ENCODE assay signal across 8 mouse cellular contexts in genomic region chr16:76786405-76787155, GRCm38 (mm10).
DNase-seq lines count a peak whose midpoint lies in the region; ATAC-seq lines count a peak whose summit lies in the region.

No protein-coding gene starts in this region.

- no peak for ATAC-seq in forebrain, embryonic 11.5 days (replicated peaks; ENCODE audit: low FRiP score)
- ATAC-seq in embryonic facial prominence, embryonic 14.5 days (ENCODE audit: low read depth) = no peak

- no peak overlapping the region for H3K4me2 ChIP-seq in forebrain, embryonic 11.5 days (ENCODE audit: low read depth, low read length, severe bottlenecking)
- H3K4me2 ChIP-seq in embryonic facial prominence, embryonic 14.5 days (ENCODE audit: low read depth, low read length) = no peak overlapping the region

- WGBS in forebrain, embryonic 11.5 days = 71% methylated on average over 6 of the region's 6 CpGs
- WGBS in forebrain, embryonic 10.5 days = 72% methylated on average over 6 of the region's 6 CpGs
- WGBS in embryonic facial prominence, embryonic 14.5 days = 77% methylated on average over 6 of the region's 6 CpGs

- H3K9ac ChIP-seq in forebrain, embryonic 11.5 days (ENCODE audit: low read length) = no peak overlapping the region
- H3K9ac ChIP-seq in embryonic facial prominence, embryonic 14.5 days (ENCODE audit: low read depth, low read length) = no peak overlapping the region

- no peak overlapping the region for H3K27ac ChIP-seq in forebrain, embryonic 11.5 days (ENCODE audit: low read depth, low read length)
- no peak overlapping the region for H3K27ac ChIP-seq in forebrain, embryonic 10.5 days
- H3K27ac ChIP-seq in embryonic facial prominence, embryonic 14.5 days (replicated peaks; ENCODE audit: low read depth, low read length) = no peak overlapping the region

- H3K36me3 ChIP-seq in forebrain, embryonic 11.5 days (ENCODE audit: control insufficient read depth, insufficient read depth, low read length) = no peaks in the 10 kb centered on the region
- no peaks in the 10 kb centered on the region for H3K36me3 ChIP-seq in forebrain, embryonic 10.5 days (replicated peaks)
- no peaks in the 10 kb centered on the region for H3K36me3 ChIP-seq in embryonic facial prominence, embryonic 14.5 days (ENCODE audit: control insufficient read depth, insufficient read depth, low read length)

- no peaks in the 10 kb centered on the region for H3K9me3 ChIP-seq in forebrain, embryonic 11.5 days (ENCODE audit: control insufficient read depth, low read length)
- no peaks in the 10 kb centered on the region for H3K9me3 ChIP-seq in forebrain, embryonic 10.5 days
- H3K9me3 ChIP-seq in embryonic facial prominence, embryonic 14.5 days (ENCODE audit: control insufficient read depth, low read length) = no peaks in the 10 kb centered on the region

- no peaks in the 10 kb centered on the region for H3K4me1 ChIP-seq in forebrain, embryonic 11.5 days (replicated peaks; ENCODE audit: control insufficient read depth, insufficient read depth, low read length)
- no peaks in the 10 kb centered on the region for H3K4me1 ChIP-seq in forebrain, embryonic 10.5 days
- H3K4me1 ChIP-seq in embryonic facial prominence, embryonic 14.5 days (ENCODE audit: control insufficient read depth, insufficient read depth, low read length) = no peaks in the 10 kb centered on the region

- peak; percentile 52 for DNase-seq in forebrain, embryonic 11.5 days (ENCODE audit: low spot score)
- no peak for DNase-seq in forebrain, embryonic 10.5 days (ENCODE audit: extremely low spot score, low spot score)
- DNase-seq in 3T3-L1 (ENCODE audit: low read depth, low spot score) = peak; percentile 80
- DNase-seq in adrenal gland, postnatal 14 days = peak; percentile 84
- DNase-seq in embryonic facial prominence, embryonic 14.5 days (ENCODE audit: low spot score) = peak; percentile 52
- peak; percentile 86 for DNase-seq in kidney, adult 9 months
- DNase-seq in lung, postnatal 25 days (ENCODE audit: low spot score) = peak; percentile 85
- peak; percentile 47 for DNase-seq in thymus, postnatal 0 days (ENCODE audit: low spot score)

- no peaks in the 10 kb centered on the region for H3K27me3 ChIP-seq in forebrain, embryonic 11.5 days (ENCODE audit: control insufficient read depth, insufficient read depth, low read length)
- H3K27me3 ChIP-seq in forebrain, embryonic 10.5 days (ENCODE audit: poor library complexity, severe bottlenecking) = no peaks in the 10 kb centered on the region
- no peaks in the 10 kb centered on the region for H3K27me3 ChIP-seq in embryonic facial prominence, embryonic 14.5 days (replicated peaks; ENCODE audit: control insufficient read depth, insufficient read depth, low read length)

- H3K4me3 ChIP-seq in forebrain, embryonic 11.5 days (ENCODE audit: low read depth, low read length) = no peak overlapping the region
- H3K4me3 ChIP-seq in forebrain, embryonic 10.5 days = no peak overlapping the region
- no peak overlapping the region for H3K4me3 ChIP-seq in embryonic facial prominence, embryonic 14.5 days (ENCODE audit: low read depth, low read length)
